Mouse (Mus musculus) ES-Bruce4 (cell line): ENCODE measurements around the gene Dcps.

ENCODE experiments used
- EP300 ChIP-seq: IDR thresholded peaks from 2 replicates; pipeline ENCODE4 v1.6.1; 2011; ENCODE audit warnings: low read depth, low read length; ENCODE audit not compliant: insufficient read depth
- POLR2A ChIP-seq: IDR thresholded peaks from one replicate; pipeline ENCODE4 v1.8.1; 2011; ENCODE audit warnings: low read length; ENCODE audit not compliant: insufficient read depth

- TF ChIP-seq POLR2A = no peak
- TF ChIP-seq EP300 = no peak
Observed at GRCm38 (mm10) chr9:35128995-35129418, 46.9 kb downstream of the Dcps start.
